Mouse (Mus musculus): ENCODE measurements around the gene Zdhhc23.

Gene Zdhhc23

GRCm38 (mm10) chr16:43979328-43980109, at the start of gene Zdhhc23:
TSS of gene Zdhhc23 (minus strand) at chr16:43979791.
- DNase-seq (ENCODE audit: low read depth), result no peak

DNA sequence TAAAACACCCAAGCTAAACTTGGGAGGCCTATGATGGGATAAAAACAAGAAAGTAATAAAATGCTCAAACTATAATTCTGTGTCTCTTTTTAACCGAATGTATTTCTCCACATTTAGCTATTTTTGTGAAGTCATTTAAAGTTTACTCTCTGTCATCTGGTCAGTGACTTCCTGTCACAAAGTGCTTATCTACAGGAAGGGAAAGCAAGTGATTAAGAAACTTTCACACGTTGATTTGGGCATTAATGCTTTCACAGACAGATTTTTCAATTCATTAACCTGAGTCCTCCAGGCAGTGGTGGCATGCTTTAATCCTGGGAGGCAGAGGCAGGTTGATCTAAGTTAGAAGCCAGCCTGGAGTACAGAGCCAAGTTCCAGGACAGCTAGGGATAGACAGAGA, 49.7 kb upstream of the Zdhhc23 start:
- DNase-seq (ENCODE audit: low read depth), result no peak

DNA sequence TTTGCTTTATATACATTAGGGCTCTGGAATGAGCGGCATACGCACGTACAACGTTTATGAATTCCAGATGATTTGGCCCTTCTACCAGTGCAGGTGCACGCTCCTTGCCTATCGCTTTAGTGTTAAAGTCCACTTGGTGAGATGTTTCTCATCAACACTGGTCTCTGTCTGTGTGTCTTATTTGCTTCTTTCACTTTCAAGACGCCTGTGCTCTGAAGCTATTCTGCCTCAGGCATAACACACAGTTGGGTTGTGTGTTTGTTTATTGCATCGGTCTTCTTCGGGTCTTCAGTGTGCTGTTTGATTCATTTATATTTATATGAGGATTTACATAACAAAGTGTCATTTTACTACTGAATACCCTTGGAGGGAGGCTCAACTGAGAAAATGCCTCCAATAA, 47.2 kb upstream of the Zdhhc23 start:
- DNase-seq (ENCODE audit: low read depth), result no peak

GRCm38 (mm10) chr16:44026210-44026609, 46.6 kb upstream of the Zdhhc23 start:
- no peak for DNase-seq (ENCODE audit: low read depth)

GRCm38 (mm10) chr16:44018986-44019548, 39.5 kb upstream of the Zdhhc23 start:
- DNase-seq (ENCODE audit: low read depth), result no peak

- DNase-seq (ENCODE audit: low read depth), result no peak
Measured at GRCm38 (mm10) chr16:44018372-44018771, 38.8 kb upstream of the Zdhhc23 start.

GRCm38 (mm10) chr16:44017707-44018106, 38.1 kb upstream of the Zdhhc23 start:
- no peak for DNase-seq (ENCODE audit: low read depth)

DNA sequence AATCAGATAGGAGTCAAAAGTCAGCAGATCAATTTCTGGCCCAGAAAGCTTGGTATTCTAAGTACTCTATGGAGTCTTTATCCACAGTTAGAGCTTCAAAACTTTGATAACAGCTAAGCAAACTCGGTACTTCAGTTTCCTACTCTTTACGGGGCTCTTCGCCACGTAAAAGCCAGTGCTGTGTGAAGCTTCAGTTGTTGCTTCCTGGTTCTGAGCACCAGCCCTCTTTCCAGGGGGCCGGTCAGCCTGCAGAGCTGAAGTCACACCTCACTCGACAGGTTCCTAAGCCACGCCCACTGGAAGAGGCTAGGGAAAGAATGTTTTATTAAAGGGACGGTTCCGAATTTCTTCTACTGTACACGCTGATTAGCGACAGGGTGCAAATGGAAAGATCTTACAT, 36.6 kb upstream of the Zdhhc23 start:
- DNase-seq (ENCODE audit: low read depth), result no peak

GRCm38 (mm10) chr16:44015416-44016158, 36.0 kb upstream of the Zdhhc23 start:
- DNase-seq (ENCODE audit: low read depth), result no peak

GRCm38 (mm10) chr16:44011010-44011409, 31.4 kb upstream of the Zdhhc23 start:
- no peak for DNase-seq (ENCODE audit: low read depth)

DNA sequence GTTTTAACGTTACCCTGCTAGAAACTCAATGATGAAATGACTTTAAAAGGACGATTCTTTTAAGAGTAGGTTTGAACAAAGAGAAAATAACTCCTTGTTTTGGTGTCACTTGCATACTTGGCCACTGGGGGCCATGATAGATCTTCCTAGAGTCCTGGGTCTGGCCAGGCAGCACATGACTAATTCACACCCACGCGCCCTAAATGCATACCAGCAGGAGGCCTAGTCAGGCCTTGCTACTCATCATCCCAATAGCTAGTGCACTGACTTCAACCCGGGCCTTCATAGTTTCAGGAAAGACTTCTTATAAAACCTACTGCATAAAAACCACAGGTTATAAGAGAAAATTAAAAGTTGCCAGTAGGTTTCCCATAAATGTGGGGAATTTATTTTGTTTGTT, 22.5 kb upstream of the Zdhhc23 start:
- DNase-seq (ENCODE audit: low read depth), result peak; percentile 27

- DNase-seq (ENCODE audit: low read depth), result no peak
Measured at GRCm38 (mm10) chr16:43999541-43999940, 19.9 kb upstream of the Zdhhc23 start.

GRCm38 (mm10) chr16:43999111-43999510, 19.5 kb upstream of the Zdhhc23 start:
- DNase-seq (ENCODE audit: low read depth), result peak; percentile 9

GRCm38 (mm10) chr16:43994623-43995022, 15.0 kb upstream of the Zdhhc23 start:
- no peak for DNase-seq (ENCODE audit: low read depth)

DNA sequence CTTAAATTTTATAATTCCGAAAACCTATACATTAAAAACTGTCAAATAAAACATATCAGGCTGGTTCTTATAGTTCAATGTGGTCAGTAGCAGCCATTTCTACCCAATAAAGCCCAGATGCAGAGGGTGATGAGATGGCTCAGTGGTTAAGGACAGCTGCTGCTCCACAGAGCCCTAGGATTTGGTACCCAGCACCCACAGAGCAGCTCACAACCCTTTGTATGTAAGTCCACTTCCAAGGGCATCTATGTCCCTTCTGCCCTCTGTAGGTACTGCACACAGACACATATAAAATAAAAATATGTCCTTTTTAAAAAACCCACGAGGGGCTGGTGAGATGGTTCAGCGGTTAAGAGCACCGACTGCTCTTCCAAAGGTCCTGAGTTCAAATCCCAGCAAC, 6.7 kb upstream of the Zdhhc23 start:
- no peak for DNase-seq (ENCODE audit: low read depth)

DNA sequence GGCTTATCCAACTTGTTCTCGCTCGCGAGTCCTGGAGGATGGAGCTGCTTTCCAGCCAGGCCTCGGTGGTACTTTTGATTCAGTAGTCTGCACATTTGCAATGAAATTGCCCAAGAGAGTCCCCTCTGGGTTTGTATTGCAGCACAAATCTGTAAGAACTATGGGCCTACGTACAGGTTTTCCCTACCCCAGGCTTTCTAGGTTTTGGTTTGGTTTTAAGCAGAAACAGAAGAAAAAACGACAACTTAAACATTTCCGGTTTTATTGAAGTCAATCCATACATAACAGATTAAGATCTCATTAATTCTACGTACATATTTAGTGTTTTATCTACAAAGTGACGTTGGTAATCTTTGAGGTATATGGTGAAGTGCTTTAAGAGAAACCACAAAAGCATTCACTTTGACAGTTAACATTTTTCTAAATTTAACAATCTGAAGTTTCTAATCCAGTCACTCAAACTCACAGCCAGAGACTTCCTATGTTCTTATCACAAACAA, 569 bp upstream of the Zdhhc23 start:
- no peak for DNase-seq (ENCODE audit: low read depth)

DNA sequence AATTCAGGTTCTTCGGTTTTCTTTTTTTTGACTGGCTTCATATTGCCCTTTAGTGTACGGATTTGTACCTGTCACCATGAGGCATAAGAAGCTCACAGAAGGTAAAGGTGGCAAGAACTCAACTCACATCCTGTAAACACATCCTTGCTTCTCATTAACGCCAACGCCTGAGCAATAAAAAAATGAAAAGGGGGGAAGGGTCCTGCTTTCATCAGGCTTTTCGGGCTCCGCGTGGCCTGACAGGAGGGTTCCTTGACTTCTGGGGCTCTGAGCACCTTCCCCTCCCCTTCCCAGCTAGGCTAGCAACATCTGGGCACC, 622 bp downstream of the Zdhhc23 start:
- DNase-seq (ENCODE audit: low read depth), result no peak

GRCm38 (mm10) chr16:43973606-43974220, 5.9 kb downstream of the Zdhhc23 start:
- peak; percentile 10 for DNase-seq (ENCODE audit: low read depth)

DNA sequence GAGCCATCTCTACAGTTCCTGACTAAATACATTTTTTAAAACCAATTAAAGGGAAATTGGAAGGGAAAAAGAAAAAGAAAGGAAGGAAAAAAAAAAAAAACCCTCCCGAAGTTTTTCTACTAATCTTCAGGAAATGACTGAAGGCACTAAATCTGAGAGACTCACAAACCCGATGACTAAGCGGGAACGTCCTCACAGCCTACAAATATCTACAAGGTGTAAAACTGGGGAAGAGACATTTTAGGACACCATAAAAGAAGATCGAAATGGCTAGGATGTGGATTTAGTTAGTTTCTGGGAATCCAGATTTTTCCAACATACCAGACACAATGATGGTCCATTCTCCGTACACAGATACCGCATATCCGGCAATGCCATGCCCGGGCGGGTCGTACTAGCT, 6.4 kb downstream of the Zdhhc23 start:
- no peak for DNase-seq (ENCODE audit: low read depth)

GRCm38 (mm10) chr16:43972391-43972790, 7.2 kb downstream of the Zdhhc23 start:
- DNase-seq (ENCODE audit: low read depth), result no peak

GRCm38 (mm10) chr16:43971741-43972140, 7.8 kb downstream of the Zdhhc23 start:
- no peak for DNase-seq (ENCODE audit: low read depth)

DNA sequence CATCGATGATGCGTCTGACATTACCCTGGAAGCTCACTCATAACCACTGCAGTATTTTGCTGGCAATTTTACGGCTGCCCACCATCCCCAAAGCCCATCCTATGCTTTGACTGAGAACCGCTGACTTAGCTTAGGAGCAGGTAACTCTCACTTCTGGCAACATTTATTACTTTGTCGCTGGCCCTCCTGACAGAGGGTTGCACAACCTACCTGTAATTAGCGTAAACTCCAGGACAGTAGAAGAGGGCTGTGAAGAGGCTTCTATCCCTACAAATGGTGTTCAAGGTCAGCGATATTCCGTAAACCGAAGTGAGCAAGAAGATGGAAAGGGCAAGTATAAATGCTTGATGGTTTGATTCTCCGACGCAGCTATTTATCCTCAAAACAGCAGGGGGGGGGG, 8.4 kb downstream of the Zdhhc23 start:
- no peak for DNase-seq (ENCODE audit: low read depth)

GRCm38 (mm10) chr16:43970426-43970825, 9.2 kb downstream of the Zdhhc23 start:
- DNase-seq (ENCODE audit: low read depth), result no peak
